Mouse (Mus musculus): ENCODE data around the gene Polr3gl. TPM values are rescaled to one million over a fixed set of nuclear protein-coding genes. Genes with fewer than 3 reads are reported as not detected.

Gene Polr3gl
- total and polyA plus RNA-seq, 2 experiments = 7.0 to 8.2 TPM

DNA sequence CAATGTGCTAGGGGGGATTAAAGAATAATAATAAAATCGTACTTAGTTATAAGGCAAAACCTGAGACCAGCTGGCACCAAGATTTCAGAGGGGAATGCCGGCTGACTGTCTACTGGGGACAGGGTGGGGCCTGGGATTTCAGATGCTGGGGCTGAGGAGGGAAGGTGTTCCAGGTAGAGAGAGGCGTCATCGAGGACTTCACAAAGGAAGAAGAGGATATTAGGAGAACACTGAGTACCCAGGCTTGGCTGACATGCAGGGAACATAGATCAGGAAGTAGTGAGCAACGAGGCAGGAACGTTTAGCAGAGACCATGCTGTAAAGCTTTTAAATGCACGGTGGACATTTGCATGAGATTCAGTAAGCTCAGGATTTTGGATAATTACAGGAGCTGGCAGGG, 42.1 kb downstream of the Polr3gl start:
- Histone ChIP-seq H3K4me3 (ENCODE audit: insufficient read depth, low read depth, low read length) (no peak overlapping the region), H3K4me1 (ENCODE audit: control insufficient read depth, insufficient read depth, low read length) (peaks cover 14% of the 10 kb centered on the region), H3K9ac (ENCODE audit: low read depth, low read length) (no peak overlapping the region), H3K36me3 (ENCODE audit: control insufficient read depth, insufficient read depth, low read length) (no peaks in the 10 kb centered on the region), H3K27me3 (ENCODE audit: control insufficient read depth, insufficient read depth, low read length) (no peaks in the 10 kb centered on the region), H3K27ac (replicated peaks; ENCODE audit: insufficient read depth, low read depth, low read length) (no peak overlapping the region), H3K79me2 (ENCODE audit: control insufficient read depth, insufficient read depth, low read length) (no peaks in the 10 kb centered on the region)
- DNase-seq (ENCODE audit: extremely low read depth, low read depth, low spot score) = no peak
- no peak for TF ChIP-seq POLR2A (IDR thresholded peaks at IDR 0.05; ENCODE audit: extremely low read depth, insufficient read depth, low read length)
- no peak for TF ChIP-seq CTCF (IDR thresholded peaks at IDR 0.05; ENCODE audit: low read depth, low read length)
- WGBS = 65% methylated on average over 7 of the region's 7 CpGs

- 20% methylated on average over 8 of the region's 8 CpGs for WGBS
- Histone ChIP-seq H3K79me2 (ENCODE audit: control insufficient read depth, insufficient read depth, low read length) (no peaks in the 10 kb centered on the region), H3K27ac (replicated peaks; ENCODE audit: insufficient read depth, low read depth, low read length) (no peak overlapping the region), H3K4me3 (ENCODE audit: insufficient read depth, low read depth, low read length) (no peak overlapping the region), H3K27me3 (ENCODE audit: control insufficient read depth, insufficient read depth, low read length) (no peaks in the 10 kb centered on the region), H3K36me3 (ENCODE audit: control insufficient read depth, insufficient read depth, low read length) (no peaks in the 10 kb centered on the region), H3K9ac (ENCODE audit: low read depth, low read length) (no peak overlapping the region), H3K4me1 (ENCODE audit: control insufficient read depth, insufficient read depth, low read length) (peaks cover 14% of the 10 kb centered on the region)
- TF ChIP-seq CTCF (IDR thresholded peaks at IDR 0.05; ENCODE audit: low read depth, low read length) (peak; percentile 44; the same call in 1 of the 2 replicates), POLR2A (IDR thresholded peaks at IDR 0.05; ENCODE audit: extremely low read depth, insufficient read depth, low read length) (no peak)
- DNase-seq (ENCODE audit: extremely low read depth, low read depth, low spot score) = peak; percentile 62
Measured at GRCm38 (mm10) chr3:96551203-96551602, 42.8 kb downstream of the Polr3gl start.

GRCm38 (mm10) chr3:96549346-96549745, 44.6 kb downstream of the Polr3gl start:
- no peak for DNase-seq (ENCODE audit: extremely low read depth, low read depth, low spot score)
- no peak for TF ChIP-seq POLR2A (IDR thresholded peaks at IDR 0.05; ENCODE audit: extremely low read depth, insufficient read depth, low read length)
- no peak for TF ChIP-seq CTCF (IDR thresholded peaks at IDR 0.05; ENCODE audit: low read depth, low read length)
- peaks cover 7% of the 10 kb centered on the region; the same call in 1 of the 2 replicates for H3K4me1 ChIP-seq (ENCODE audit: control insufficient read depth, insufficient read depth, low read length)
- no peaks in the 10 kb centered on the region for H3K36me3 ChIP-seq (ENCODE audit: control insufficient read depth, insufficient read depth, low read length)
- WGBS = 90% methylated on average over 5 of the region's 5 CpGs
- H3K27ac ChIP-seq (replicated peaks; ENCODE audit: insufficient read depth, low read depth, low read length) = no peak overlapping the region
- no peak overlapping the region for H3K4me3 ChIP-seq (ENCODE audit: insufficient read depth, low read depth, low read length)
- H3K79me2 ChIP-seq (ENCODE audit: control insufficient read depth, insufficient read depth, low read length) = no peaks in the 10 kb centered on the region
- no peaks in the 10 kb centered on the region for H3K27me3 ChIP-seq (ENCODE audit: control insufficient read depth, insufficient read depth, low read length)
- H3K9ac ChIP-seq (ENCODE audit: low read depth, low read length) = no peak overlapping the region

DNA sequence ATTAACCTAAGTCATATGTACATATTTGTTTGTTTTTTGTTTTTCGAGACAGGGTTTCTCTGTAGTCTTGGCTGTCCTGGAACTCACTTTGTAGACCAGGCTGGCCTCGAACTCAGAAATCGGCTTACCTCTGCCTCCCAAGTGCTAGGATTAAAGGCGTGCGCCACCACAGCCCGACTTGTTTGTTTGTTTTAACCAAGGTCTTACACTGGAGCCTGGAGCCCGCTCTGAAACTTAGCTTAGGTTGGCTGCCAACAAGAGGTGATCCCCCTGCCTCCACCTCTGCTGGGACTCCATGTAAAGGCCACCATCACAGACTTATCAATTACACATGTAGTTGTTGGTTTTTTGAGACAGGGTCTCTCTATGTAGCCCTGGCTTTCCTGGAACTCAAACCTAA, 45.2 kb downstream of the Polr3gl start:
- Histone ChIP-seq H3K27me3 (ENCODE audit: control insufficient read depth, insufficient read depth, low read length) (no peaks in the 10 kb centered on the region), H3K4me3 (ENCODE audit: insufficient read depth, low read depth, low read length) (no peak overlapping the region), H3K79me2 (ENCODE audit: control insufficient read depth, insufficient read depth, low read length) (no peaks in the 10 kb centered on the region), H3K36me3 (ENCODE audit: control insufficient read depth, insufficient read depth, low read length) (no peaks in the 10 kb centered on the region), H3K27ac (replicated peaks; ENCODE audit: insufficient read depth, low read depth, low read length) (no peak overlapping the region), H3K9ac (ENCODE audit: low read depth, low read length) (no peak overlapping the region), H3K4me1 (ENCODE audit: control insufficient read depth, insufficient read depth, low read length) (peaks cover 7% of the 10 kb centered on the region; the same call in 1 of the 2 replicates)
- 67% methylated on average over 7 of the region's 7 CpGs for WGBS
- DNase-seq (ENCODE audit: extremely low read depth, low read depth, low spot score) = no peak
- TF ChIP-seq CTCF (IDR thresholded peaks at IDR 0.05; ENCODE audit: low read depth, low read length) = no peak
- TF ChIP-seq POLR2A (IDR thresholded peaks at IDR 0.05; ENCODE audit: extremely low read depth, insufficient read depth, low read length) = no peak

DNA sequence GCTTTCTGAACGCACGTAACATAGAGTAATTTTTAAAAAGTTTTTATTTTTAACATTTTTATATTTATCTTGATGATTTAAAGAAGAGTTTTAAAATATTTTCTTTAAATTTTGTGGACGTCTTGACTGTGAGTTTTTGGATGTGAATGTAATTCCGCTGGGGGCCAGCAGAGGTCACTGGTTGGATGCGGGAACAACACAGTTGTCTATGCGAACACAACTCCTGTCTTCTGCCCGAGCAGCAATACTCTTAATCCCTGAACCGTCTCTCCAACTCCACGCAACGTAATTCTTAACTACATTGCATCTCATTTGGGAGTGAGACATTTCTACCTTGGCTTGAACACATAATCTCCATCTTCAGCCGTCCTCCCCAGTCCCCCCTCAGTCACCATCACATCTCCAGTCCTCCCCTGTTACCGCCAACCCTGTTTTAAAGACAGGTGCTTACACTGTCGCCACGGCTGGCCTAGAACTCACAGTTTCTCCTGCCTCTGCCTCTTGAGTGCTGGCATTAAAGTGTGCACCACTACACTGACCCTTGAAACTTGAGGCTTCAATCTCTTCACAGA, 46.5 kb downstream of the Polr3gl start:
- peaks cover 7% of the 10 kb centered on the region; the same call in 1 of the 2 replicates for H3K4me1 ChIP-seq (ENCODE audit: control insufficient read depth, insufficient read depth, low read length)
- H3K36me3 ChIP-seq (ENCODE audit: control insufficient read depth, insufficient read depth, low read length) = no peaks in the 10 kb centered on the region
- H3K4me3 ChIP-seq (ENCODE audit: insufficient read depth, low read depth, low read length) = no peak overlapping the region
- TF ChIP-seq POLR2A (IDR thresholded peaks at IDR 0.05; ENCODE audit: extremely low read depth, insufficient read depth, low read length) (no peak), CTCF (IDR thresholded peaks at IDR 0.05; ENCODE audit: low read depth, low read length) (peak; percentile 83)
- H3K79me2 ChIP-seq (ENCODE audit: control insufficient read depth, insufficient read depth, low read length) = no peaks in the 10 kb centered on the region
- no peak overlapping the region for H3K9ac ChIP-seq (ENCODE audit: low read depth, low read length)
- no peak for DNase-seq (ENCODE audit: extremely low read depth, low read depth, low spot score)
- no peaks in the 10 kb centered on the region for H3K27me3 ChIP-seq (ENCODE audit: control insufficient read depth, insufficient read depth, low read length)
- 13% methylated on average over 14 of the region's 14 CpGs for WGBS
- H3K27ac ChIP-seq (replicated peaks; ENCODE audit: insufficient read depth, low read depth, low read length) = no peak overlapping the region

- no peak for DNase-seq (ENCODE audit: extremely low read depth, low read depth, low spot score)
- 42% methylated on average over 4 of the region's 4 CpGs for WGBS
- Histone ChIP-seq H3K9ac (ENCODE audit: low read depth, low read length) (no peak overlapping the region), H3K79me2 (ENCODE audit: control insufficient read depth, insufficient read depth, low read length) (no peaks in the 10 kb centered on the region), H3K4me3 (ENCODE audit: insufficient read depth, low read depth, low read length) (no peak overlapping the region), H3K36me3 (ENCODE audit: control insufficient read depth, insufficient read depth, low read length) (no peaks in the 10 kb centered on the region), H3K4me1 (ENCODE audit: control insufficient read depth, insufficient read depth, low read length) (peaks cover 7% of the 10 kb centered on the region; the same call in 1 of the 2 replicates), H3K27me3 (ENCODE audit: control insufficient read depth, insufficient read depth, low read length) (no peaks in the 10 kb centered on the region), H3K27ac (replicated peaks; ENCODE audit: insufficient read depth, low read depth, low read length) (no peak overlapping the region)
- TF ChIP-seq CTCF (IDR thresholded peaks at IDR 0.05; ENCODE audit: low read depth, low read length) (no peak), POLR2A (IDR thresholded peaks at IDR 0.05; ENCODE audit: extremely low read depth, insufficient read depth, low read length) (no peak)
Measured at GRCm38 (mm10) chr3:96546880-96547279, 47.1 kb downstream of the Polr3gl start.

All from liver, adult 2 months (tissue).